Mouse (Mus musculus) kidney, adult 2 months (tissue): ENCODE data around the gene Ralgps1.

Source experiments
- CTCF ChIP-seq: fragments of 200-500 bp; conservative IDR thresholded peaks from 2 replicates; pipeline ENCODE4 v1.5.1; 2011; ENCODE audit warnings: low read depth, mild to moderate bottlenecking, control low read depth, low read length, moderate library complexity, mixed read lengths; ENCODE audit not compliant: insufficient read depth, insufficient read length
- POLR2A ChIP-seq: fragments of 200-500 bp; IDR thresholded peaks from one replicate; pipeline ENCODE4 v1.6.1; 2011; ENCODE audit warnings: low read depth, low read length, control low read depth

- TF ChIP-seq CTCF (no peak), POLR2A (no peak)
Observed at GRCm38 (mm10) chr2:33302405-33302804, 68.9 kb downstream of the Ralgps1 start.
